Mouse (Mus musculus) cerebellum, adult 18-20 months (tissue): ENCODE measurements around the gene Emx1.
A peak's percentile ranks its signal among the peaks of the same experiment; 100 is the strongest.
"Not testable (repeated sequence)": the region's sequence is repeated elsewhere in the genome, so short reads cannot be mapped to it uniquely, and the experiment has no call there.

Source experiments
- DNase-seq, 2 experiments: peaks; one replicate each; pipeline ENCODE4 v3.0.0; 2021

The Emx1 gene

DNA sequence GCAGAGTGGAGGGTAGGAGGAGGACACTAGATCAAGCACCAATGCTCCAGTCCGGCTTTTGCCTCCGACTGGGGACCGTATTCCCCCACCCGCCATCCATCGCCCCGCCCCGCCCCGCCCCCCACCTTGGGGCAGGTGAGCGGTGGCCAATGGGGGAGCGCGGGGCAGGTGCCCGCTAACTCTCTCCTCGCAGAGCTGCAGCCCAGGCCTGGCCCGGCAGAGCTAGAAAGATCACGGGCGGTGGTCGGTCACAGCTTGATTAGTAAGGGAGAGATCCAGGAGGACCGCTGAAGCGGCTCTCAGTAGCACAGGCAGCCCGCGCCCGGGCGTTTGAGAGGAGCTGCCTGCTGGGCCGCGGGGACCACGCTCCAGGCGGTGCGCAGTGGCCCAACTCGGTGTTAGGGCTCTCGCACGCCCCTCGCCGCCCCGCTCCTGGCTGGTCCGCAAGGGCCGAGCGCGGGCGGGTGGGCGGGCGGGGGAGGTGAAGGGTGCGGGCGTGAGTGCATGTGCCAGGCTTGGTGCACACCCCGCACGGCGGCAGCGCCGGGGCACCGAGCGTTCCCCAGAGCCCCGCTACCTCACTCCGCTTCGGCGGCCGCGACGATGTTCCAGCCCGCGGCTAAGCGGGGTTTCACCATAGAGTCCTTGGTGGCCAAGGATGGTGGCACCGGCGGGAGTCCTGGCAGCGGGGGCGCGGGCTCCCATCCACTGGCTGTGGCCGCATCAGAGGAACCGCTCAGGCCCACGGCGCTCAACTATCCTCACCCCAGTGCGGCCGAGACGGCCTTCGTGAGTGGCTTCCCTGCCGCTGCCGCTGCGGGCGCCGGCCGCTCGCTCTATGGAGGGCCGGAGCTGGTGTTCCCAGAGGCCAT is at the start of gene Emx1:
Gene Emx1 (plus strand): TSS at position 99 of the 872 bp plus-strand sequence.
- DNase-seq, result peak; percentile 26 to 33

GRCm38 (mm10) chr6:85139534-85139933 is 47.7 kb upstream of the Emx1 start:
- DNase-seq, result no peak

- peak; percentile 37 to 44 for DNase-seq
Observed at GRCm38 (mm10) chr6:85141013-85141412, 46.2 kb upstream of the Emx1 start.

- DNase-seq, result no peak
Observed at GRCm38 (mm10) chr6:85144466-85144865, 42.8 kb upstream of the Emx1 start.

GRCm38 (mm10) chr6:85147636-85148035 is 39.6 kb upstream of the Emx1 start:
- no peak for DNase-seq

DNA sequence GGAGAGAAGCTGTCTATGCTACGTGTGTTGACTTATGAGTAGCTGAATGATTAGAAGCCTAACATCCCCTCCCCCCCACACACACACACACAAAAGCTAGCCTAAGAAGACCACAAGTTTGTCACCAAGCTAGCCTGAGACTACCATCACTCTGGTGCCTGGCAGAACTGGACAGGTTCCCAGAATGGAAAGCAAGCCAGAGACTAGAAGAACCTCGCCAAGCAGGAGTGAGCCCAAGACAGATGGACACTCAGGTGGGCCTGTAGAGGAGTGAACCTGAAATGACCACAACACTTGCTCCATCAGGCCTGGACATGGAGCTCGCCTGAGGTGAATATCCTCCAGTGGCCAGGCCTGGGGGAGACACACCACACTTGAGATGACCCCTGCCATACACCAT is 36.9 kb upstream of the Emx1 start:
- DNase-seq, result peak; percentile 46 to 65

DNA sequence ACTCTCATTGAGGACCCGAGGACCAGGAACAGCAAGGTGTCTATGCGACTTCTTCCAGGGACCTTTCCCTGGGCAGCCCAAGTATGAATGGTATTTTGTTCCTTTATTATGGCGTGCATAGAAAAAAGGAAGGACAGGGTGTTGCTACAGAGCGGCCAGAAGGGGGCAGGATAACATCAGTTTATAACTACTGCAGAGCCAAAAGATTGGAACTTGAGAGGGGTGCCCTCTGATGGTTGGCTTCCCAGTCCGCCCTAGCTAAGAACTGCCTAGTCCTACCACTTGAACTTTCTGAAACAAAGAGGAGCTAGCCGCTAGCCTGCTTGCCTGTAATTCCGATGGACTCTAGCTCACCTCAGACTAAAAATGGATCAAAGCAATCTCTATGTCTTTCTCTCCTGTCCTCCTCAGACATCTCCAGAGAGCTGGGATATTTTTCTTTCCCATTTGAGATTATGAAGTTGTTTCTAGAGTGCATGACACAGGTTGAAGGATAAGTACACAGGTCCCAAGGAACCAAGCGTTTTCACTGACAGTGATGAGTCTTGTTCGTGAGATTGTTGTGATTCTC is 33.2 kb upstream of the Emx1 start:
- DNase-seq, result peak; percentile 80 to 86

- DNase-seq, result peak; percentile 20 to 27
Observed at GRCm38 (mm10) chr6:85154861-85155528, 32.2 kb upstream of the Emx1 start.

DNA sequence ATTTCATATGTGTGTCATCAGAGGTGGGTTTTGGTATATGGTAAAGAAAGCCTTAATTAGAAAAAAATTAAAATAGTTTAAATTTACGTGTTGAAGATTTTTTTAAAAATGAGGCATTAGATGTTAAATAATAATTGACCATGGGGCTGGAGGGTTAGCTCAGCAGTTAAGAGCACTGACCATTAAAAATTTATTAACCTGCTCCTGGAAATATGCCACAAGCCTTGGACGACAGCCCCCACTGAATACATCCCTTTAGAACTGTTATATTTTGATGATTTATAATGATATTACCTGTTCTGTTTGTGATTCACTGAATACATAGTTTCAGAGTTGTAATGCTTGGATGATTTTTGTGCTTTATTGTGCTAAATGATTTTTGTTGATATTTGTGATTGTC is 30.7 kb upstream of the Emx1 start:
- not testable (repeated sequence) for DNase-seq

DNA sequence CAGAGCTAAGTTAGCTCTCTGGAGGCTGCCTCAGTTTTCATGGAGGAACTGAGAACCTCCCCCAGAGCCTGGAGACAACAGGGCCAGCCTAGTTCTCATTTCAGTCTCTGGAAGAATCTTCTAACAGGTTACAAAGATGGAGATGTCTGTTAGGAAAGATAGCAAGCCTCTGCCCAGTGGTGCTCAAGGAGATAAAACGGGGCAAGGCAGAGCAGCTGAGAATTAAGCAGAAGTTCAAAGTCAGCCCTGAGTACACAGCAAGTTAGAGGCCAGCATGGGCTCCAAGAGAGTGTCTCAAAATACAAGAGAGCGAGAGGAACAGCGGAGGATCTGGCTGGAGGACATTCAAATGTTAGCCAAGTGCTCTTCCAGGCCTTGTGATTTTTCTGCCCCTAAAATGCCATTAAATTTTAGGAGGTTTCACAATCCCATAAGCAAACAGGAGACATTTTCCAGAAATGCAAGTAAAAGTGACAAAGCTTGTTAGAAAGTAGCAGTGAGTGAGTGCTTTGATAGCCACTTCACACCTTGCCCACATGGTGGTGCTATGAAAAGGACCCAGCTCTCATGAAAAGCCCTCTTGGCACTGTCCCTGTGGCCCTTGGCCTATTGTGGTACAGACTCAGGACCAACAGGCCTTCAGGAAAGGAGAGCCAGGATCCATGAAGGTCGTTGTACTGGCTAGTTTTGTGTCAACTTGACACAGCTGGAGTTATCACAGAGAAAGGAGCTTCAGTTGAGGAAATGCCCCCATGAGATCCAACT is 29.0 kb upstream of the Emx1 start:
- not testable (repeated sequence) for DNase-seq

DNA sequence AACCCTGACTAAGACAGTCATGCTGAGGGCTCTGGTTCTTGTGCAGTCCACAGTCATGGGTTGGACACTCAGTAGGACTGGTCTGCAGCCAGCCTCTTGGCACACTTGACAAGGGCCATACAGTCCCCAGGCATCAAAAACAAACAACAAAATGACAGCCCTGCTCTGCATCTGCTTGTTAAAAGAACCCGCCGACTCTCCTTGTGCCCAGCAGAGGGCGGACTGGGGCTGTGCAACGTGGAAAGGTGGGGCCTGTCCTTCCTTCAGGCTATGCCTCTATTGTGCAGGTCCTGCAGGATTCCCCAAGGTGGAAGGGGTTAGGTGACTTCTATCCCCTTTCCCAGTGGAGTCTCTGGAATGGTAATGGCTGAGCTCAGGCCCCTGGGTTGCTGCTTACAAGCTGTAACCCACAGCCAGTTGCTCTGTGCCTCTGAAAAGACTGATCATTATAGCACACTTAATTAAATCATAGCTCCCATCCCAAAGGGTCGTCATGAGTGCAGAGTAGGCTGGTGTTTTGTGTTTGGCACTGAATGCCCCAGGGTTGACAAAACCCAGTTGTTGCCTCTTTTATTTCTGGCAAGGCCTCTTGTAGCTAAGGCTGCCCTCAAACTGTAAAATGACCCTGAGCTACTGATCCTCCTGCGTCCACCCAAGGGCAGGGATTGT is 28.0 kb upstream of the Emx1 start:
- DNase-seq, result peak; percentile 58 to 71

- DNase-seq, result peak; percentile 64 to 67
Observed at GRCm38 (mm10) chr6:85160201-85160923, 26.9 kb upstream of the Emx1 start.

- DNase-seq, result no peak
Observed at GRCm38 (mm10) chr6:85165440-85165921, 21.8 kb upstream of the Emx1 start.

DNA sequence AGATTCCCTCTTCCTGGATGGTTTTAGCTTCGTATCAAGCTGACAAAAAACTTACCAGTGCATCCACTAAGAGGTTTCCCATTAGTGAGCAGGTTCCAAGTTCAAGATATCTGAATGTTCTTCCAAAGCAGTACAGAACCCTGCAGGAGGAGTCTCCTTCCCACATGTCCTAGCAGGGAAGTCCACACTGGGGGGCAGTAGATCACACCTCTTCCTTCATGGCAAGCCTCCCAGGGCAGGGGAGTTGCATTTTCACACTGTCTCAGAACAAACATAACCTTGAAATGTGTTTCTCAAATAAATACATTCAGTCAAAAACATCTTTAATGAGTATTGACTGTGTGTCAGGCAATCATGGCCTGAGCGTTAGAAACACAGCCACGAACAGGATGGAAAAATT is 7.7 kb upstream of the Emx1 start:
- DNase-seq, result no peak

DNA sequence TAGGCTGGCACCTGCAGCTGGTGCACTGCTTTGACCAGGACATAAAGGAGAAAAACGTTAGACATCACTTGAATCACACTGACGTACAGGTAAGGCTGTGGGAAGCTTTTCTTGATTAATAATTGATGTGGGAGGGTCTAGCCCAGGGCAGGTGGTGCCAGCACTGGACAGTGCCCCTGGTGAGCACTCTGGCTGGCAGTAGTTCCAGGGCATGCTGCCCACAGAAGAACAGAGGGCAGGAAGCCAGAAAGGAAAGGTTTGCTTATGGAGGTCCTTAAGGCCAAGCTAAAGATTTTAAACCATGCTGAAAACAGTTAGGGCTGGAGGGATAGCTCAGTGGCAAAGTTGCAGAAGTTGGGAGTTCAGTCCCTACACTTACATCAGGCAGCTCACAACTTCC is 7.2 kb upstream of the Emx1 start:
- DNase-seq, result no peak

DNA sequence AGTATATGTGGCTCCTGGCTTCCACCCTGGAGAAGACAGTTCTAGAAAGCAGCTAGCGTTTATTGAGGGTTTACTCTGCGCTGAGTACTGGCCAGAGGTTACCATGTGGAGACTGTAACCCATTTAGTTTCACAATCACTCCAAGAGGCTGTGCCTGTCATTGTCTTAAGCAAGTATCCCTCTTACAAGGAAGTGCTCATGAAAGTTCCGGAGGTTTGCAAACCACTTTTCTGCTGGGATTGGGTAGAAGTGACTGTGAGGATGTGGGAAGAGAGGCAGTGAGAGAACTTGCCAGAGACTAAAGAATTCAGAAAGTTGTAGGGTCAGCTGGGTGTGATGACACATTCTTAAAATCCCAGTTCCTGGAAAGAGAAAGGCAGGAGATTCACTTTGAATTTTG is 3.3 kb upstream of the Emx1 start:
- no peak for DNase-seq

- DNase-seq, result peak in 1 of 2 experiments; percentile 8
Observed at GRCm38 (mm10) chr6:85186033-85186743, 1.1 kb upstream of the Emx1 start.

DNA sequence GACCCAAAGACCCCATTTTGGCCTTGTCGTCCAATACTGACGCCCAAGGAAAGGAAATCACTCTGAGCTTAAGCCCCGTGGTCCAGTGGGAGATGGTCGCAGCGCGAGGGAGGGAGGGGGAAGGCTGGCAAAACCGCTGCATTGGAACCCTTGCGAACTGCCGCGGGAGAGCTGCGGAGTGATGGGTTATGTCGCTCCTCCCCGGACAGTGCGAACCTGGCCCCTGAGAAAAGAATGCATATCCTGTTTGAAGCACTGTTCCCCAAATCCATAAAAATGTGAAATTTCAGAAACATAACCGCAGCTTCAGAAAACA is 536 bp upstream of the Emx1 start:
- peak in 1 of 2 experiments; percentile 11 for DNase-seq

DNA sequence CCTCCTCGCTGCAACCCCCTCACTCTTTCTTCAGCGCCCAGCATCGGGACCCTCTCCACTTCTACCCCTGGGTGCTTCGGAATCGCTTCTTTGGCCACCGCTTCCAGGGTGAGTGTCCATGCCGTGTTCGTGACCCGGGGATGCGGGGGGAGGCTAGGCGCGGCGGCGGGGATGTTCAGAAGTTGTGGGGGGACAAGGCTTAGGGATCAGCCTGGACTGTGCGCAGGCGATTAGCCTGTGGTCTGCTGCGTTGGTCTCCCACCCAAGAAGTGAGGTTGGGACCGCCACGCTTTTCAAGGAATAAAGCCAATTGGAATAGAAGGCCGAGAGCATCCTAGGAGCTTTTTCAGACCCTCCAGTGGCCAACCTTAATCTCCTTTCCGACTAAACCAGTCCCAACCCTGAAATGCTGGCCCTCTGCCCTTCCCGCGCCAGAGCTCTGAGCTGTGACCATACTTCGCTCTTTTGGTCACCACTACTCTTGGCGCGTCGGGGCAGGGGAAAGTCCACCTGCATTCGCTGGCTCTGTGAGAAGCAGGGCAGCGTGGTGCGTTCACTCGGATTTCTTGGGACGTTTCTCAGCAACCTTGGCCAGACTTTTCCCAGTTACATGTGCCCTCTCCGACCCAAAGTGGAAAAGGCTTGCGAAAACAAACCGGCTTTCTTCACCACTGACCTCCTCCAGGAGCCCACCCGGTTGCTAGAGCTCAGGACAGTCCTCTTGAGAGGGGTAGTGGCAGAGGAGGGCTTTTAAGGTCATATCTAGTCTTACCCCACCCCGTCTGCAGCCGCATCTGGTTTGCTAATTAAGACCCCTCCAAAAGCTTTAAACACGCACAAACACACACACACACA is 1.2 kb downstream of the Emx1 start:
- DNase-seq, result peak in 1 of 2 experiments; percentile 17

GRCm38 (mm10) chr6:85189361-85189760 is 2.1 kb downstream of the Emx1 start:
- DNase-seq, result peak in 1 of 2 experiments; percentile 10
